Mouse (Mus musculus): Measurements from ENCODE around the gene Upb1. TPM values are rescaled to one million over a fixed set of nuclear protein-coding genes. Genes with fewer than 3 reads are reported as not detected.

The Upb1 gene
- polyA plus RNA-seq, 1 experiment from 2014 or later, result 11.9 TPM

- Histone ChIP-seq H3K27ac (no peak overlapping the region), H3K9ac (ENCODE audit: low read depth, low read length) (no peak overlapping the region), H3K36me3 (ENCODE audit: insufficient read depth, low read length) (no peaks in the 10 kb centered on the region), H3K4me2 (ENCODE audit: low read length) (no peak overlapping the region), H3K4me1 (replicated peaks; ENCODE audit: insufficient read depth, low read length) (no peaks in the 10 kb centered on the region; the same call in 1 of the 2 replicates), H3K9me3 (replicated peaks; ENCODE audit: low read length) (no peaks in the 10 kb centered on the region), H3K4me3 (replicated peaks; ENCODE audit: low read depth, low read length) (no peak overlapping the region), H3K27me3 (ENCODE audit: insufficient read depth, low read length) (no peaks in the 10 kb centered on the region)
- no peak for ATAC-seq (replicated peaks; ENCODE audit: low FRiP score, low read depth)
- 74% methylated on average over 10 of the region's 10 CpGs for WGBS
- no peak for DNase-seq (ENCODE audit: low spot score)
- TF ChIP-seq CTCF (IDR thresholded peaks at IDR 0.05; ENCODE audit: low read depth), result no peak
Measured at GRCm38 (mm10) chr10:75424498-75424901, 23.6 kb downstream of the Upb1 start.

GRCm38 (mm10) chr10:75428049-75429003 is 27.4 kb downstream of the Upb1 start:
- Histone ChIP-seq H3K9me3 (replicated peaks; ENCODE audit: low read length) (no peaks in the 10 kb centered on the region), H3K4me2 (ENCODE audit: low read length) (no peak overlapping the region), H3K27me3 (ENCODE audit: insufficient read depth, low read length) (no peaks in the 10 kb centered on the region), H3K9ac (ENCODE audit: low read depth, low read length) (no peak overlapping the region), H3K27ac (no peak overlapping the region), H3K4me1 (replicated peaks; ENCODE audit: insufficient read depth, low read length) (no peaks in the 10 kb centered on the region), H3K4me3 (replicated peaks; ENCODE audit: low read depth, low read length) (no peak overlapping the region), H3K36me3 (ENCODE audit: insufficient read depth, low read length) (no peaks in the 10 kb centered on the region)
- WGBS, result 83% methylated on average over 13 of the region's 13 CpGs
- ATAC-seq (replicated peaks; ENCODE audit: low FRiP score, low read depth) (no peak), DNase-seq (ENCODE audit: low spot score) (no peak)
- no peak for TF ChIP-seq CTCF (IDR thresholded peaks at IDR 0.05; ENCODE audit: low read depth)

- no peaks in the 10 kb centered on the region for H3K36me3 ChIP-seq (ENCODE audit: insufficient read depth, low read length)
- H3K4me3 ChIP-seq (replicated peaks; ENCODE audit: low read depth, low read length), result no peak overlapping the region
- H3K9ac ChIP-seq (ENCODE audit: low read depth, low read length), result no peak overlapping the region
- DNase-seq (ENCODE audit: low spot score) (no peak), ATAC-seq (replicated peaks; ENCODE audit: low FRiP score, low read depth) (peak; percentile 96)
- H3K4me2 ChIP-seq (ENCODE audit: low read length), result no peak overlapping the region
- H3K9me3 ChIP-seq (replicated peaks; ENCODE audit: low read length), result no peaks in the 10 kb centered on the region
- 68% methylated on average over 6 of the region's 6 CpGs for WGBS
- no peak overlapping the region; the same call in 1 of the 2 replicates for H3K27ac ChIP-seq
- H3K27me3 ChIP-seq (ENCODE audit: insufficient read depth, low read length), result no peaks in the 10 kb centered on the region
- H3K4me1 ChIP-seq (replicated peaks; ENCODE audit: insufficient read depth, low read length), result no peaks in the 10 kb centered on the region
- TF ChIP-seq CTCF (IDR thresholded peaks at IDR 0.05; ENCODE audit: low read depth), result no peak
Measured at GRCm38 (mm10) chr10:75429004-75429380, 28.1 kb downstream of the Upb1 start.

GRCm38 (mm10) chr10:75429522-75430146 is 28.7 kb downstream of the Upb1 start:
- WGBS, result 89% methylated on average over 7 of the region's 7 CpGs
- Histone ChIP-seq H3K9me3 (replicated peaks; ENCODE audit: low read length) (no peaks in the 10 kb centered on the region), H3K27me3 (ENCODE audit: insufficient read depth, low read length) (no peaks in the 10 kb centered on the region), H3K36me3 (ENCODE audit: insufficient read depth, low read length) (no peaks in the 10 kb centered on the region), H3K27ac (no peak overlapping the region; the same call in 1 of the 2 replicates), H3K4me3 (replicated peaks; ENCODE audit: low read depth, low read length) (no peak overlapping the region), H3K4me2 (ENCODE audit: low read length) (no peak overlapping the region), H3K9ac (ENCODE audit: low read depth, low read length) (no peak overlapping the region), H3K4me1 (replicated peaks; ENCODE audit: insufficient read depth, low read length) (no peaks in the 10 kb centered on the region)
- 0 out of 2 replicates have a peak, but pooled peaks have one; percentile 8 for ATAC-seq (replicated peaks; ENCODE audit: low FRiP score, low read depth)
- no peak for DNase-seq (ENCODE audit: low spot score)
- no peak for TF ChIP-seq CTCF (IDR thresholded peaks at IDR 0.05; ENCODE audit: low read depth)

GRCm38 (mm10) chr10:75430147-75430537 is 29.2 kb downstream of the Upb1 start:
- Histone ChIP-seq H3K4me3 (replicated peaks; ENCODE audit: low read depth, low read length) (no peak overlapping the region), H3K27me3 (ENCODE audit: insufficient read depth, low read length) (no peaks in the 10 kb centered on the region), H3K4me2 (ENCODE audit: low read length) (no peak overlapping the region), H3K9me3 (replicated peaks; ENCODE audit: low read length) (no peaks in the 10 kb centered on the region), H3K27ac (no peak overlapping the region), H3K4me1 (replicated peaks; ENCODE audit: insufficient read depth, low read length) (no peaks in the 10 kb centered on the region), H3K9ac (ENCODE audit: low read depth, low read length) (no peak overlapping the region), H3K36me3 (ENCODE audit: insufficient read depth, low read length) (no peaks in the 10 kb centered on the region)
- DNase-seq (ENCODE audit: low spot score) (no peak), ATAC-seq (replicated peaks; ENCODE audit: low FRiP score, low read depth) (no peak)
- WGBS, result 91% methylated on average over 5 of the region's 5 CpGs
- TF ChIP-seq CTCF (IDR thresholded peaks at IDR 0.05; ENCODE audit: low read depth), result no peak

GRCm38 (mm10) chr10:75430633-75431032 is 29.7 kb downstream of the Upb1 start:
- H3K4me1 ChIP-seq (replicated peaks; ENCODE audit: insufficient read depth, low read length), result no peaks in the 10 kb centered on the region
- no peaks in the 10 kb centered on the region for H3K36me3 ChIP-seq (ENCODE audit: insufficient read depth, low read length)
- 92% methylated on average over 6 of the region's 6 CpGs for WGBS
- no peaks in the 10 kb centered on the region for H3K9me3 ChIP-seq (replicated peaks; ENCODE audit: low read length)
- no peak overlapping the region for H3K9ac ChIP-seq (ENCODE audit: low read depth, low read length)
- TF ChIP-seq CTCF (IDR thresholded peaks at IDR 0.05; ENCODE audit: low read depth), result no peak
- ATAC-seq (replicated peaks; ENCODE audit: low FRiP score, low read depth) (no peak), DNase-seq (ENCODE audit: low spot score) (no peak)
- H3K4me3 ChIP-seq (replicated peaks; ENCODE audit: low read depth, low read length), result no peak overlapping the region
- no peak overlapping the region for H3K4me2 ChIP-seq (ENCODE audit: low read length)
- H3K27me3 ChIP-seq (ENCODE audit: insufficient read depth, low read length), result no peaks in the 10 kb centered on the region
- no peak overlapping the region for H3K27ac ChIP-seq
